Mouse (Mus musculus): ENCODE results near the gene Cdk9. TPM values are rescaled to one million over a fixed set of nuclear protein-coding genes. Genes with fewer than 3 reads are reported as not detected.

The Cdk9 gene
- polyA plus RNA-seq, 2 experiments: 36.5 to 60.7 TPM

GRCm38 (mm10) chr2:32693823-32694411 is 19.0 kb downstream of the Cdk9 start:
- TF ChIP-seq EP300 (IDR thresholded peaks at IDR 0.05; ENCODE audit: low read depth) (no peak), CTCF (IDR thresholded peaks at IDR 0.05; ENCODE audit: low read depth) (peak; percentile 91)
- Histone ChIP-seq H3K9ac (replicated peaks) (peak overlapping the region; percentile 79), H3K4me2 (ENCODE audit: low read depth) (peak overlapping the region; percentile 99), H3K27me3 (ENCODE audit: control insufficient read depth, insufficient read depth, low read length) (no peaks in the 10 kb centered on the region), H3K4me3 (ENCODE audit: insufficient read depth in 1 of 2, low read depth in 2 of 2, low read length in 2 of 2) (peak overlapping the region; percentile 75 to 85), H3K36me3 (replicated peaks; ENCODE audit: control insufficient read depth, insufficient read depth, low read depth) (no peaks in the 10 kb centered on the region), H3K27ac (peak overlapping the region; percentile 21), H3K4me1 (replicated peaks; ENCODE audit: control insufficient read depth in 2 of 2, insufficient read depth in 2 of 2, low read length in 1 of 2) (peaks cover 13 to 14% of the 10 kb centered on the region in 2 experiments; a peak in 3 of 4 replicates), H3K9me3 (ENCODE audit: control insufficient read depth, low read length) (no peaks in the 10 kb centered on the region)
- DNase-seq (ENCODE audit: low read depth in 3 of 3, low spot score in 3 of 3): peak; percentile 91 to 94 (median 91)
- peak; percentile 96 for ATAC-seq (ENCODE audit: insufficient read depth)
- WGBS (ENCODE audit: insufficient replicate concordance): under 1% methylated on average over 51 of the region's 51 CpGs

- Histone ChIP-seq H3K27me3 (ENCODE audit: control insufficient read depth, insufficient read depth, low read length) (no peaks in the 10 kb centered on the region), H3K9ac (replicated peaks) (peak overlapping the region; percentile 79), H3K27ac (peak overlapping the region; percentile 21; the same call in 1 of the 2 replicates), H3K4me2 (ENCODE audit: low read depth) (peak overlapping the region; percentile 99), H3K9me3 (ENCODE audit: control insufficient read depth, low read length) (no peaks in the 10 kb centered on the region), H3K36me3 (replicated peaks; ENCODE audit: control insufficient read depth, insufficient read depth, low read depth) (no peaks in the 10 kb centered on the region), H3K4me1 (replicated peaks; ENCODE audit: control insufficient read depth in 2 of 2, insufficient read depth in 2 of 2, low read length in 1 of 2) (peaks cover 13 to 14% of the 10 kb centered on the region in 2 experiments; a peak in 3 of 4 replicates), H3K4me3 (ENCODE audit: insufficient read depth in 1 of 2, low read depth in 2 of 2, low read length in 2 of 2) (peak overlapping the region; percentile 75 to 85)
- ATAC-seq (ENCODE audit: insufficient read depth) (no peak), DNase-seq (ENCODE audit: low read depth in 3 of 3, low spot score in 3 of 3) (no peak)
- no peak for TF ChIP-seq EP300 (IDR thresholded peaks at IDR 0.05; ENCODE audit: low read depth)
- TF ChIP-seq CTCF (IDR thresholded peaks at IDR 0.05; ENCODE audit: low read depth): no peak
- WGBS (ENCODE audit: insufficient replicate concordance): 6% methylated on average over 7 of the region's 7 CpGs
These were observed 19.6 kb downstream of the Cdk9 start for GRCm38 (mm10) chr2:32693282-32693681.

GRCm38 (mm10) chr2:32692496-32692895 is 20.4 kb downstream of the Cdk9 start:
- ATAC-seq (ENCODE audit: insufficient read depth): no peak
- H3K9ac ChIP-seq (replicated peaks): no peak overlapping the region

GRCm38 (mm10) chr2:32691041-32691440 is 21.8 kb downstream of the Cdk9 start:
- Histone ChIP-seq H3K4me1 (replicated peaks; ENCODE audit: control insufficient read depth in 2 of 2, insufficient read depth in 2 of 2, low read length in 1 of 2) (peaks cover 13 to 14% of the 10 kb centered on the region in 2 experiments; a peak in 3 of 4 replicates), H3K27ac (no peak overlapping the region), H3K4me2 (ENCODE audit: low read depth) (no peak overlapping the region; the same call in 1 of the 2 replicates), H3K36me3 (replicated peaks; ENCODE audit: control insufficient read depth, insufficient read depth, low read depth) (peaks cover 6% of the 10 kb centered on the region; the same call in 1 of the 2 replicates), H3K9me3 (ENCODE audit: control insufficient read depth, low read length) (no peaks in the 10 kb centered on the region), H3K27me3 (ENCODE audit: control insufficient read depth, insufficient read depth, low read length) (no peaks in the 10 kb centered on the region), H3K4me3 (ENCODE audit: insufficient read depth in 1 of 2, low read depth in 2 of 2, low read length in 2 of 2) (no peak overlapping the region), H3K9ac (replicated peaks) (no peak overlapping the region)
- TF ChIP-seq EP300 (IDR thresholded peaks at IDR 0.05; ENCODE audit: low read depth) (no peak), CTCF (IDR thresholded peaks at IDR 0.05; ENCODE audit: low read depth) (no peak)
- ATAC-seq (ENCODE audit: insufficient read depth): no peak
- WGBS (ENCODE audit: insufficient replicate concordance): 71% methylated on average over 11 of the region's 11 CpGs
- no peak for DNase-seq (ENCODE audit: low read depth in 3 of 3, low spot score in 3 of 3)

More at GRCm38 (mm10) chr2:32692496-32692895, 20.4 kb downstream of the Cdk9 start:
- Histone ChIP-seq H3K27ac (no peak overlapping the region), H3K27me3 (ENCODE audit: control insufficient read depth, insufficient read depth, low read length) (no peaks in the 10 kb centered on the region), H3K4me2 (ENCODE audit: low read depth) (peak overlapping the region; percentile 99), H3K4me1 (replicated peaks; ENCODE audit: control insufficient read depth in 2 of 2, insufficient read depth in 2 of 2, low read length in 1 of 2) (peaks cover 13 to 14% of the 10 kb centered on the region in 2 experiments; a peak in 3 of 4 replicates), H3K36me3 (replicated peaks; ENCODE audit: control insufficient read depth, insufficient read depth, low read depth) (peaks cover 3% of the 10 kb centered on the region; the same call in 1 of the 2 replicates), H3K9me3 (ENCODE audit: control insufficient read depth, low read length) (no peaks in the 10 kb centered on the region), H3K4me3 (ENCODE audit: insufficient read depth in 1 of 2, low read depth in 2 of 2, low read length in 2 of 2) (peak overlapping the region in 1 of 2 experiments; percentile 85; a peak in 1 of 4 replicates)
- TF ChIP-seq EP300 (IDR thresholded peaks at IDR 0.05; ENCODE audit: low read depth) (no peak), CTCF (IDR thresholded peaks at IDR 0.05; ENCODE audit: low read depth) (no peak)
- DNase-seq (ENCODE audit: low read depth in 3 of 3, low spot score in 3 of 3): no peak
- WGBS (ENCODE audit: insufficient replicate concordance): 86% methylated on average over 14 of the region's 14 CpGs

GRCm38 (mm10) chr2:32689420-32689819 is 23.5 kb downstream of the Cdk9 start:
- DNase-seq (ENCODE audit: low read depth in 3 of 3, low spot score in 3 of 3) (peak; percentile 76 to 78 (median 78)), ATAC-seq (ENCODE audit: insufficient read depth) (0 out of 2 replicates have a peak, but pooled peaks have one; percentile 12)
- H3K9me3 ChIP-seq (ENCODE audit: control insufficient read depth, low read length): no peaks in the 10 kb centered on the region
- peaks cover 13 to 14% of the 10 kb centered on the region in 2 experiments; a peak in 3 of 4 replicates for H3K4me1 ChIP-seq (replicated peaks; ENCODE audit: control insufficient read depth in 2 of 2, insufficient read depth in 2 of 2, low read length in 1 of 2)
- peaks cover 6% of the 10 kb centered on the region; the same call in 1 of the 2 replicates for H3K36me3 ChIP-seq (replicated peaks; ENCODE audit: control insufficient read depth, insufficient read depth, low read depth)
- no peak overlapping the region for H3K27ac ChIP-seq
- H3K27me3 ChIP-seq (ENCODE audit: control insufficient read depth, insufficient read depth, low read length): no peaks in the 10 kb centered on the region
- WGBS (ENCODE audit: insufficient replicate concordance): 20% methylated on average over 5 of the region's 5 CpGs
- no peak overlapping the region for H3K4me2 ChIP-seq (ENCODE audit: low read depth)
- no peak overlapping the region for H3K9ac ChIP-seq (replicated peaks)
- no peak for TF ChIP-seq EP300 (IDR thresholded peaks at IDR 0.05; ENCODE audit: low read depth)
- TF ChIP-seq CTCF (IDR thresholded peaks at IDR 0.05; ENCODE audit: low read depth): peak; percentile 100
- H3K4me3 ChIP-seq (ENCODE audit: insufficient read depth in 1 of 2, low read depth in 2 of 2, low read length in 2 of 2): no peak overlapping the region

All from liver, embryonic 14.5 days (tissue).